Mouse (Mus musculus): ENCODE data around the gene Mrgprf. TPM values are rescaled to one million over a fixed set of nuclear protein-coding genes. Genes with fewer than 3 reads are reported as not detected.

Mrgprf gene
- total RNA-seq (2023) = not detected in 2 replicates

GRCm38 (mm10) chr7:145300321-145301007 lies at the start of gene Mrgprf:
TSS of gene Mrgprf (plus strand) at chr7:145300828.

GRCm38 (mm10) chr7:145283487-145284187 lies 17.0 kb upstream of the Mrgprf start, which contains the start of gene Tpcn2:
TSS of gene Tpcn2 (minus strand) at chr7:145284011.

GRCm38 (mm10) chr7:145314785-145315411 lies 14.3 kb downstream of the Mrgprf start, which contains the start of gene Mrgprd:
TSS of gene Mrgprd (plus strand) at chr7:145314835.

Other genes with a start within 250 kb of the Mrgprf start
- gene 1810010D01Rik, start 92.7 kb upstream of the Mrgprf start, total RNA-seq (2023) = 4.8 and 6.9 TPM in 2 replicates
- 52.1 and 61.8 TPM in 2 replicates for gene Tpcn2, start 16.8 kb upstream of the Mrgprf start, total RNA-seq (2023)
- gene Mrgprd, start 14.0 kb downstream of the Mrgprf start, total RNA-seq (2023) = not detected in 2 replicates

All from neutrophil, adult 65 days (primary cell).